Mouse (Mus musculus): ENCODE results near the gene Nav2.

The Nav2 gene

GRCm38 (mm10) chr7:49442174-49442573 lies 533.7 kb downstream of the Nav2 start:
- WGBS: 34% methylated on average over 8 of the region's 8 CpGs

- 76% methylated on average over 3 of the region's 3 CpGs for WGBS
Measured at GRCm38 (mm10) chr7:49448580-49448979, 540.1 kb downstream of the Nav2 start.

- 20% methylated on average over 22 of the region's 22 CpGs for WGBS
Measured at GRCm38 (mm10) chr7:49450261-49451141, 542.0 kb downstream of the Nav2 start.

DNA sequence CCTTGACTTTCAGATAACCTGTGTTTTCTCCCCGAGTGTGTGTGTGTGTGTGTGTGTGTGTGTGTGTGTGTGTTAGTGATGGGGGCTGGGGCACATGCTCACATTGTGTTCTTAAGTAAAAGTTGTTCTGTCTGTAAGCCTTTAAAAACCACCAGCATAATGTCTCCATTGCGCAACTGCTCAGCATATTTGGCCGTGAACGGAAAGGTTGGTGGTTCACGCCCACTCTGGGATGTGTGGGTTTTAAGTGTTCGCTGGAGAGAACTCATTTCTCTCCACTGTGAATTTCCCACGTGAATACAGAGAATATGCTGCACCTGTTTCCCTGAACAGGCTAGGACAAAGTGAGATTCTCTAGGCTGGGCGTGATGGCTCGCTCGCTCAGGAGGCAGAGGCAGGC lies 542.7 kb downstream of the Nav2 start:
- 43% methylated on average over 10 of the region's 10 CpGs for WGBS

DNA sequence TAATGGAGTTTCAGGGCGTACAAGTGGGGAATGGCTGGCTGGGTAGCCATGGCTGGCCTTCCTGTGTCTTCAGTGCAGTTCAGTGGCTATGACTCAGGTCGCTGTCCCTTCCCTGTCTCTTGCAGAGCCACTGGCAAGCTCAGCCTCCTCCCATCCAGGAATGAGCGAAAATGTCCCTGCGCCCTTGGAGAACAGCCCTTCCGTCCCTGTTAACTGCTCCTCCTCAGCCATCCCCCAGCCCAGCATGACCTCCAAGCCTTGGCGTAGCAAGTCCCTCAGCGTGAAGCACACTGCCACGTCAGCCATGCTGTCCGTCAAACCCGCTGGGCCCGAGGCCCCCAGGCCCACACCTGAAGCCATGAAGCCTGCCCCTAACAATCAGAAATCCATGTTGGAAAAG lies 543.8 kb downstream of the Nav2 start:
- WGBS: 86% methylated on average over 11 of the region's 11 CpGs

- WGBS: 67% methylated on average over 5 of the region's 5 CpGs
Measured at GRCm38 (mm10) chr7:49454601-49455000, 546.1 kb downstream of the Nav2 start.

- WGBS: 76% methylated on average over 2 of the region's 2 CpGs
Measured at GRCm38 (mm10) chr7:49456148-49456547, 547.6 kb downstream of the Nav2 start.

DNA sequence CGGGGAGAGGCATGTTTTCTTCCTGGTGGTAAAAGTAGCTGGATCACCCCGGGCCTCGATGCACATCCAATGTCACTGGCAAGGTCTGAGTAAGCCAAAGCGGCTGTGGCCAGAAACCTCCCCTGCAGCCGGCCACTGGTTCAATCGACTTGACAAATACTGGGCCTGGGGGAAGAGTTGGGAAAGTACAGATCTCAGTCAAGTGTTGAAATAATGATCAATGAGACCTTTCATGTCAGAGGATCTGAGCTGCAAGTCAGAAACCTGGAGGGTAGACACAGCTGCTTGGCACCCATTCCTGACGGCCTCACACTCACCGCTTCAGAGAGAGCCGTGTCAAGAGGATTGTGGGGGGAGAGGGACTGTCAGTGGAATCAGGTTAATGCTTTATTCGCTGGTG lies 548.9 kb downstream of the Nav2 start:
- WGBS: 55% methylated on average over 10 of the region's 10 CpGs

- WGBS: 85% methylated on average over 10 of the region's 10 CpGs
Measured at GRCm38 (mm10) chr7:49457890-49458289, 549.4 kb downstream of the Nav2 start.

GRCm38 (mm10) chr7:49462328-49462811 lies 553.9 kb downstream of the Nav2 start:
- 34% methylated on average over 10 of the region's 10 CpGs for WGBS

DNA sequence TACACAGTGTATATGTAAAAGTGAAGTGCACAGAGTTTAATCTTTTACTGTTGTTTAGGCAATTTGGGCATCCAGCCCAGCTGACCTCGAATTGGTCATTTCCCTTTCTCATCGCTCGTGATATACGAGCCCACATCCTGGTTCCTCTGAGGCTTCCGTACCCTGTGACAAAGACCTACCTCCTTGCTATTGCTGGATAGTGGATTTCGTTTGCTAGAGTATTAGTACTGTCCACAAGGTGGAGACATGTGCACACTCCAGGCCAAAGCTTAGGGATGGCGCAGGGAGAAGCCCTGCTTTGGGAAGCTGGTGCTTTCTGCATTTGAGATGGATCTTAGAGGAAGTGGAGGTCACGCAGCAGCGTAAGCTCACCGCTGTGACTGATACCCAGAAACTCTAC lies 559.3 kb downstream of the Nav2 start:
- 28% methylated on average over 10 of the region's 10 CpGs for WGBS

DNA sequence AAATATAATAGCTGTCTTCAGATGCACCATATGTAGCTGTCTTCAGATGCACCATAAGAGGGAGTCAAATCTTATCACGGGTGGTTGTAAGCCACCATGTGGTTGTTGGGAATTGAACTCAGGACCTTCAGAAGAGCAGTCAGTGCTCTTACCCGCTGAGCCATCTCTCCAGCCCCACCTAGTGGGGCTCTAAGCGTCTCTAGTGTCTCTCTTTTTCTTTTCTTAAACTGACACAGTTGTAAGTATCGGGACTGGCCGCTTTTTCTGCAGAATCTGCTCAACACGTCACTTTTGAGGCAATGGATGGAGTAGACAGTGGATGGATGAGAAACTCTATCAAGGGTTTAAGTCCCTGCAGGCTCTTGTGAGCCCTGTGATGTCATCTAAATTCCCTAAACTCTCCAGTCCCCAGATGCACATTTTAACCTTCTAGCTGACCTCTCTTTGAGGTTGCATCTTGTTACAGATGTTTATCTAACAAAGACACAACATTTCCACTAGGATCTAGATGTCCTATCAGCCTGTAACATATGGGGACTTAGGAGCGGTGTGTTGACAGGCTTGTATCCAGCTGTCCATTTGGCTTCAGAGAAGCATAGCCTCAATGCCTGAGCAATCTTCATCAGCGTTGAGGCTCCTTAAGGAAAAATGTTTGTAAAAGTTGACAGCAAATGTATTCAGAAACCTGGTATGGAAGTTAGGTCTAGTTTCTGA lies 560.1 kb downstream of the Nav2 start:
- 51% methylated on average over 8 of the region's 8 CpGs for WGBS

- 56% methylated on average over 3 of the region's 3 CpGs for WGBS
Measured at GRCm38 (mm10) chr7:49471278-49471677, 562.8 kb downstream of the Nav2 start.

GRCm38 (mm10) chr7:49475282-49475681 lies 566.8 kb downstream of the Nav2 start:
- WGBS: 79% methylated on average over 6 of the region's 6 CpGs

- over 99% methylated on average over 8 of the region's 8 CpGs for WGBS
Measured at GRCm38 (mm10) chr7:49476163-49476562, 567.6 kb downstream of the Nav2 start.

- 42% methylated on average over 5 of the region's 5 CpGs for WGBS
Measured at GRCm38 (mm10) chr7:49476666-49477065, 568.1 kb downstream of the Nav2 start.

DNA sequence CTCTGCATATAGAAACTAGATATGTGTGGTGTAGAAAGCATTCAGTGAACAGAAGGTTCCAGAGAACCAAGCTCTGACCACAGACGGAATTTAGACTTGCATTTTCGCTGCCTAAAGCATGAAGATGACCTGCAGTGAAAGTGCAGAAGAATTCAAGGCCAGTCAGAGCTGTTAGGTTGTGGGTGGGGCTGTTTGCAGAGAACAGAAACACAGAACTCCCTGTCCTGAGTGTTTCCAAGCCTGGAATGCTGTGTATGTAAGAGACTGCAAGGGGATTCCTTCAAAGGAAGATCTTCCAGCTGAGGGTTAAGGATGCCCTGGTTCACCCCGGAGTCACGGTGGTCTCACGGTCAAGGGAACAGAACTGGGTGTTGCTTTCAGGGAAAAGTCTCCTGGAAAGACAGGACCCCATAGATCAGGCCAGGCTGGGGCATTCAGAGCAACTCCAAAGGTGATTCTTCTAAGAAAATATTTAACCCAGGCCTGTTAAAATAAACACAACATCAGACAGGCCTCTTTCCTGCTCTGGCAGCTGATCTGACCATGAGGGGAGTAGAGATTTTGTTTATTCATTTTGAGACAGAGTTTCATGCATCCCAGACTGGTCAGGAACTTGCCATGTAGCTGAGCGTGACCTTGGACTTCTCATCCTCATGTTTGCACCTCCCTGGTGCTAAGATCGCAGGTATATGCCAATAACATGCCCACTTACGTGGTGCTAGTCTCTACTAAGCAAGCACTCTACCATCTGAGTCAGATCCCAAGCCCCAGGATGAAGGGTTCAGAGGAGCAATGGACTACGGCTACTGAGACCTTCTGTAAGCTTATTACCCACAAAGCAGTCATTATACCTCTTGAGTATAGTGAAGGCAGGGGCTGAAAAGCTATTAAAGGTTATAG lies 568.8 kb downstream of the Nav2 start:
- WGBS: 76% methylated on average over 9 of the region's 9 CpGs

DNA sequence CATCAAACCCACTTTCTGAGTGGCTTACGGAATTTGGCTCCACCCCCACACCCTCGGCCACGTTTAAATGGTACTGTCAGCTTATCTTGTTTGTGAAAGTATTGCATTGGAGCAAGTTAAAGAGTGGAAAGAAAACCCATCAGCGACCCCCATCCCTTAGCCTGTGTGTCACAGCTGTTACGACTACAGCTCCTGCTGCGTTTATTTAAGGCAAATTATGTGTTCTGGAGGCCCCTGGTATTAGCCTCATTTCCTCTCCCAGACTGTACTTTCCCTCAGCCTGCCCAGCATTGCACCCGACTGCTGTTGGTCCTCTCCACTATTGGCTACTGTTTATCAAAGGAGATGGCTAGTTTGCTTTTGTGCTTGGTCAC lies 569.4 kb downstream of the Nav2 start:
- whole genome bisulfite sequencing: 44% methylated on average over 7 of the region's 7 CpGs

GRCm38 (mm10) chr7:49478886-49479285 lies 570.4 kb downstream of the Nav2 start:
- WGBS: 49% methylated on average over 4 of the region's 4 CpGs

GRCm38 (mm10) chr7:49480962-49481361 lies 572.4 kb downstream of the Nav2 start:
- 50% methylated on average over 8 of the region's 8 CpGs for WGBS

DNA sequence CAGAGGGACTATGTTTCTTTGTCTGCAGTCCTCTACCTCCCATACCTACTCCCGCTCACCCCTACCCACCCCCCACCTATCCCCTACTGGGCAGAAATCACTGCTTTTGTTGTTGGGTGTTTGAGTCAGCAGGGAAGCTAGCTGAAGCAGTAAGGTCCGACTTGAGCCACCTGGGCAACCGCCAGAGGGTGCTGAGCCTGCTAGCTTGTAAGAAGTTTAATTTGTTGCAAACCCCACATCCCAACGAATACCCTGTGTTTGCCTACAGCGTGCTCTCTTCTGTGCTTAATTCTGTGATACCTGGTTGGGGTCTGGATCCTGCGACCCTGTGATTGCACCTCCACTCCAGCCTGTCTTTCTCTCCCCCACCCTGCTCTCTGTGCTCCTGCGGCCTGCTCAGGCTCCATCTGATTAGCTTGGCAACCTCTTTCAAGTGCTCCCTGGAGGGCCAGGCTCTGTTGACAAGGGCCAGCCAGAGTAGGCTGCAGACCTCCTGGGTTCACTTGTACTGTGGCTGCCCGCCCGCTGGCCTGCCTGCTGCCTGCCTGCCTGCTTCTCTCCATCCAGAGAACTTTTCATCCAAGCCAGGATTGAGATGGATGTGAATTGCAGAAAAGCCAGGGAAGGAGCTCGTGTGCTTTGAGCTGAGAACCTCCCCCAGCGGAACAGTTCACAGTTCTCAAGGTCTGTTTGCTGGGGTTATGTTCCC lies 575.7 kb downstream of the Nav2 start:
- WGBS: 36% methylated on average over 11 of the region's 11 CpGs
